Mouse (Mus musculus) MEL (cell line): ENCODE measurements at regions not wholly inside any gene's neighbourhood (a gene's known extent, or its start where the extent isn't known, plus 50 kb on each side); places are given as distances from the start of the nearest gene placed in this dataset.

Experiments used
- DNase-seq: peaks from one replicate; pipeline ENCODE4 v3.0.0; 2011; ENCODE audit warnings: low read depth, low spot score
- H3K27ac ChIP-seq: 2 replicates; pipeline ENCODE4 v1.5.1; 2012; ENCODE audit warnings: low read depth, mild to moderate bottlenecking, control low read depth, low read length, moderate library complexity; ENCODE audit not compliant: control insufficient read depth
- H3K27me3 ChIP-seq, 2 experiments: fragments of 150-350 bp in 1 of 2; sonication (generic) in 1 of 2; 2 replicates each; pipeline ENCODE4 v1.6.1; 2012; ENCODE audit warnings: low read length in 2 of 2, mild to moderate bottlenecking in 2 of 2, improper control_type of control experiment in 1 of 2, moderate library complexity in 1 of 2; ENCODE audit not compliant: insufficient read depth in 2 of 2, control insufficient read depth in 1 of 2
- H3K36me3 ChIP-seq, 2 experiments: 2 replicates each; pipeline ENCODE4 v1.6.1; 2012 to 2014; ENCODE audit warnings: low read length in 2 of 2, improper control_type of control experiment in 1 of 2, inconsistent platforms in 1 of 2, mild to moderate bottlenecking in 1 of 2; ENCODE audit not compliant: insufficient read depth in 2 of 2, control insufficient read depth in 1 of 2
- H3K4me1 ChIP-seq, 2 experiments: fragments of 150-350 bp in 1 of 2; sonication (generic) in 1 of 2; 2 replicates each; pipeline ENCODE4 v1.6.1; 2012; ENCODE audit warnings: low read length in 2 of 2, improper control_type of control experiment in 1 of 2, mild to moderate bottlenecking in 1 of 2; ENCODE audit not compliant: insufficient read depth in 2 of 2, control insufficient read depth in 1 of 2
- H3K4me3 ChIP-seq, 2 experiments: fragments of 150-350 bp in 1 of 2; sonication (generic) in 1 of 2; 2 replicates each; pipeline ENCODE4 v1.5.1; 2012; ENCODE audit warnings: low read depth in 2 of 2, low read length in 2 of 2, mild to moderate bottlenecking in 2 of 2, moderate library complexity in 2 of 2, control low read depth in 1 of 2, improper control_type of control experiment in 1 of 2; ENCODE audit not compliant: control insufficient read depth in 1 of 2, insufficient read depth in 1 of 2
- H3K79me2 ChIP-seq: 2 replicates; pipeline ENCODE4 v1.6.1; 2012; ENCODE audit warnings: mild to moderate bottlenecking, low read length, moderate library complexity; ENCODE audit not compliant: control insufficient read depth, poor library complexity, insufficient read depth
- H3K9ac ChIP-seq: 2 replicates; pipeline ENCODE4 v1.6.1; 2012; ENCODE audit warnings: low read depth, mild to moderate bottlenecking, control low read depth, low read length, moderate library complexity; ENCODE audit not compliant: control insufficient read depth, poor library complexity, severe bottlenecking
- H3K9me3 ChIP-seq: fragments of 150-350 bp; sonication (generic); replicated peaks from 2 replicates; pipeline ENCODE4 v1.6.1; 2012; ENCODE audit warnings: mild to moderate bottlenecking, low read length, improper control_type of control experiment, moderate library complexity; ENCODE audit not compliant: insufficient read depth
- CHD2 ChIP-seq: IDR thresholded peaks from 2 replicates; pipeline ENCODE4 v1.6.1; 2011; ENCODE audit warnings: low read length, improper control_type of control experiment
- CTCF ChIP-seq, 3 experiments: IDR thresholded peaks in 2 of 3; conservative IDR thresholded peaks in 1 of 3; 2 replicates each; pipeline ENCODE4 v1.5.1; 2011 to 2012; ENCODE audit warnings: low read length in 3 of 3, low read depth in 2 of 3, mild to moderate bottlenecking in 2 of 3, improper control_type of control experiment in 1 of 3, inconsistent platforms in 1 of 3, mixed read lengths in 1 of 3, moderate library complexity in 1 of 3; ENCODE audit not compliant: control insufficient read depth in 1 of 3, insufficient read depth in 1 of 3, poor library complexity in 1 of 3, severe bottlenecking in 1 of 3
- ELF1 ChIP-seq: IDR thresholded peaks from 2 replicates; pipeline ENCODE4 v1.6.1; 2014; ENCODE audit warnings: low read depth, mild to moderate bottlenecking, inconsistent platforms, low read length, improper control_type of control experiment, moderate library complexity
- ETS1 ChIP-seq: IDR thresholded peaks from 2 replicates; pipeline ENCODE4 v1.6.1; 2012; ENCODE audit warnings: low read depth, mild to moderate bottlenecking, inconsistent platforms, low read length, improper control_type of control experiment, moderate library complexity
- GABPA ChIP-seq: IDR thresholded peaks from 2 replicates; pipeline ENCODE4 v1.6.1; 2012; ENCODE audit warnings: low read depth, mild to moderate bottlenecking, inconsistent platforms, low read length, improper control_type of control experiment, moderate library complexity
- GATA1 ChIP-seq: IDR thresholded peaks from 2 replicates; pipeline ENCODE4 v1.6.1; 2011; ENCODE audit warnings: low read depth, low read length, improper control_type of control experiment
- HCFC1 ChIP-seq: IDR thresholded peaks from 2 replicates; pipeline ENCODE4 v1.6.1; 2012; ENCODE audit warnings: low read depth, mild to moderate bottlenecking, inconsistent platforms, low read length, improper control_type of control experiment, moderate library complexity
- MAFK ChIP-seq: IDR thresholded peaks from 2 replicates; pipeline ENCODE4 v1.6.1; 2011; ENCODE audit warnings: low read depth, mild to moderate bottlenecking, low read length, improper control_type of control experiment, borderline replicate concordance
- MEF2A ChIP-seq: IDR thresholded peaks from 2 replicates; pipeline ENCODE4 v1.6.1; 2014; ENCODE audit warnings: low read depth, mild to moderate bottlenecking, inconsistent platforms, low read length, improper control_type of control experiment; ENCODE audit not compliant: poor library complexity, insufficient replicate concordance, severe bottlenecking; ENCODE audit errors: extremely low read depth
- MYC ChIP-seq: IDR thresholded peaks from 2 replicates; pipeline ENCODE4 v1.6.1; 2011; ENCODE audit warnings: low read depth, mild to moderate bottlenecking, low read length, improper control_type of control experiment, moderate library complexity
- NRF1 ChIP-seq: IDR thresholded peaks from 2 replicates; pipeline ENCODE4 v1.6.1; 2014; ENCODE audit warnings: low read depth, mild to moderate bottlenecking, inconsistent platforms, low read length, improper control_type of control experiment, moderate library complexity; ENCODE audit not compliant: poor library complexity, insufficient read depth, severe bottlenecking
- POLR2AphosphoS5 ChIP-seq: IDR thresholded peaks from 2 replicates; pipeline ENCODE4 v1.6.1; 2012; ENCODE audit warnings: low read depth, borderline replicate concordance, mild to moderate bottlenecking, inconsistent platforms, low read length, moderate library complexity, mixed read lengths
- RAD21 ChIP-seq: IDR thresholded peaks from 2 replicates; pipeline ENCODE4 v1.6.1; 2011; ENCODE audit warnings: mild to moderate bottlenecking, low read depth, low read length, improper control_type of control experiment
- RCOR1 ChIP-seq: IDR thresholded peaks from 2 replicates; pipeline ENCODE4 v1.6.1; 2012; ENCODE audit warnings: low read depth, mild to moderate bottlenecking, inconsistent platforms, low read length, improper control_type of control experiment
- SMC3 ChIP-seq: IDR thresholded peaks from 2 replicates; pipeline ENCODE4 v1.6.1; 2011; ENCODE audit warnings: low read depth, low read length, improper control_type of control experiment
- TAL1 ChIP-seq: IDR thresholded peaks from 2 replicates; pipeline ENCODE4 v1.6.1; 2012; ENCODE audit warnings: mild to moderate bottlenecking, inconsistent platforms, low read length, moderate library complexity, mixed read lengths
- TBP ChIP-seq: IDR thresholded peaks from 2 replicates; pipeline ENCODE4 v1.8.0; 2011; ENCODE audit warnings: low read depth, low read length, improper control_type of control experiment
- USF1 ChIP-seq: IDR thresholded peaks from 2 replicates; pipeline ENCODE4 v1.6.1; 2014; ENCODE audit warnings: low read depth, mild to moderate bottlenecking, inconsistent platforms, low read length, improper control_type of control experiment, moderate library complexity
- USF2 ChIP-seq, 2 experiments: IDR thresholded peaks; 2 replicates each; pipeline ENCODE4 v1.6.1; 2011 to 2012; ENCODE audit warnings: improper control_type of control experiment in 2 of 2, low read length in 2 of 2, borderline replicate concordance in 1 of 2, inconsistent platforms in 1 of 2, low read depth in 1 of 2, mild to moderate bottlenecking in 1 of 2; ENCODE audit not compliant: insufficient read depth in 1 of 2
- ZC3H11A ChIP-seq: IDR thresholded peaks from 2 replicates; pipeline ENCODE4 v1.6.1; 2012; ENCODE audit warnings: low read depth, mild to moderate bottlenecking, inconsistent platforms, low read length, improper control_type of control experiment
- ZMIZ1 ChIP-seq: IDR thresholded peaks from 2 replicates; pipeline ENCODE4 v1.6.1; 2012; ENCODE audit warnings: low read depth, mild to moderate bottlenecking, inconsistent platforms, low read length, improper control_type of control experiment, moderate library complexity
- ZNF384 ChIP-seq: IDR thresholded peaks from 2 replicates; pipeline ENCODE4 v1.6.1; 2012; ENCODE audit warnings: low read depth, mild to moderate bottlenecking, inconsistent platforms, low read length, improper control_type of control experiment

GRCm38 (mm10) chr14:15842024-15842599, 403.3 kb upstream of the Lrrc3b start:
- H3K4me1 ChIP-seq = no peaks in the 10 kb centered on the region
- no peaks in the 10 kb centered on the region for H3K27me3 ChIP-seq
- no peaks in the 10 kb centered on the region for H3K9me3 ChIP-seq
- H3K79me2 ChIP-seq = no peaks in the 10 kb centered on the region
- H3K36me3 ChIP-seq = no peaks in the 10 kb centered on the region
- no peak for DNase-seq
- no peak overlapping the region for H3K4me3 ChIP-seq
- H3K9ac ChIP-seq = no peak overlapping the region
- H3K27ac ChIP-seq = no peak overlapping the region
- TF ChIP-seq ZNF384 (no peak), RCOR1 (no peak), CHD2 (no peak), MYC (no peak), MEF2A (no peak), USF2 (IDR thresholded peaks at IDR 0.05; ENCODE audit: borderline replicate concordance in 1 of 2, insufficient read depth in 1 of 2, low read depth in 1 of 2, low read length in 2 of 2) (no peak), POLR2AphosphoS5 (no peak), USF1 (no peak), GATA1 (no peak), ETS1 (no peak), NRF1 (no peak), RAD21 (no peak), SMC3 (no peak), ELF1 (no peak), CTCF (IDR thresholded peaks at IDR 0.05 in 2 of 3, conservative IDR thresholded peaks at IDR 0.05 in 1 of 3; ENCODE audit: control insufficient read depth in 1 of 3, insufficient read depth in 1 of 3, low read depth in 2 of 3, low read length in 3 of 3, poor library complexity in 1 of 3, severe bottlenecking in 1 of 3) (no peak), GABPA (no peak), TAL1 (no peak), ZMIZ1 (no peak)
- TF ChIP-seq, all 39 proteins: peak for 0

DNA sequence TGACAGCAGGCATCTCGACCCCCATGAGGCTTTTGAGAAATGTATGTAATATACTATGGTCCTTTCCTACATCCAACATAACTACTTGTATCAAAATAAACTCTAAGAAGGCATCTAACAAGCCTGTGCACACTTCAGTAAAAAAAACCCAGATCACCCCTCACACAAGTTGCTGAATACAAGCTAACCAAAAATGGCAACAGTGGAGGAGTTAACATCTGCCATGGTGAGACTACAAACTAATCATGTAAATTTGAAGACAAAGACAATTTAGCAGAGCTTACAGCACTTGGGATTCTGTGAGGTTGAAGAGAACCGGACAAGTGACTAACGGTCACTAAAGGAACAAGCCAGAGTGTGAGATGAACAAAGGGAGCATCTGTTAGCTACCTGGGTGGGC, 380.6 kb upstream of the Ngly1 start:
- TF ChIP-seq GABPA = no peak
- TF ChIP-seq USF1 = no peak
- no peak for TF ChIP-seq ZC3H11A
- TF ChIP-seq POLR2AphosphoS5 = no peak
- TF ChIP-seq MAFK = no peak
- no peak for TF ChIP-seq HCFC1
- no peak for TF ChIP-seq ELF1
- no peak for TF ChIP-seq MEF2A
- no peak for TF ChIP-seq NRF1
- TF ChIP-seq CTCF (IDR thresholded peaks at IDR 0.05 in 2 of 3, conservative IDR thresholded peaks at IDR 0.05 in 1 of 3; ENCODE audit: control insufficient read depth in 1 of 3, insufficient read depth in 1 of 3, low read depth in 2 of 3, low read length in 3 of 3, poor library complexity in 1 of 3, severe bottlenecking in 1 of 3) = no peak
- no peak for TF ChIP-seq TBP
- TF ChIP-seq, all 39 proteins: peak for 0
- H3K4me3 ChIP-seq = no peak overlapping the region
- no peaks in the 10 kb centered on the region for H3K4me1 ChIP-seq
- no peaks in the 10 kb centered on the region for H3K36me3 ChIP-seq
- no peaks in the 10 kb centered on the region for H3K27me3 ChIP-seq
- H3K27ac ChIP-seq = no peak overlapping the region
- no peak for DNase-seq
- H3K9me3 ChIP-seq = no peaks in the 10 kb centered on the region
- H3K79me2 ChIP-seq = no peaks in the 10 kb centered on the region
- no peak overlapping the region for H3K9ac ChIP-seq
